Mouse (Mus musculus): ENCODE data around the gene 1700029J07Rik. TPM values are rescaled to one million over a fixed set of nuclear protein-coding genes. Genes with fewer than 3 reads are reported as not detected.

1700029J07Rik gene
- polyA plus RNA-seq, 1 experiment from 2014 or later = 4.9 TPM

- Histone ChIP-seq H3K36me3 (peaks cover 23% of the 10 kb centered on the region), H3K4me3 (replicated peaks) (peak within 1 kb of the TSS; percentile 53), H3K9me3 (no peaks in the 10 kb centered on the region), H3K27ac (peak within 1 kb of the TSS; percentile 97), H3K9ac (replicated peaks) (peak within 1 kb of the TSS; percentile 76), H3K27me3 (no peaks in the 10 kb centered on the region), H3K4me1 (replicated peaks) (peaks cover 5% of the 10 kb centered on the region), H3K4me2 (peak within 1 kb of the TSS; percentile 84)
- ATAC-seq (ENCODE audit: insufficient number of reproducible peaks, insufficient read depth, low FRiP score, low TSS enrichment, low read depth) = no peak
- WGBS = 2% methylated on average over 22 of the region's 22 CpGs
Observed at GRCm38 (mm10) chr8:45999138-45999783, 24.2 kb upstream of the 1700029J07Rik start, which contains the start of gene Lrp2bp. TSS of gene Lrp2bp (plus strand) at chr8:45999303.

GRCm38 (mm10) chr8:45998228-45998627 lies 23.2 kb upstream of the 1700029J07Rik start:
- Histone ChIP-seq H3K4me2 (peak overlapping the region; percentile 84), H3K27ac (no peak overlapping the region)

GRCm38 (mm10) chr8:45995576-45995975 lies 20.5 kb upstream of the 1700029J07Rik start:
- WGBS = 91% methylated on average over 3 of the region's 3 CpGs
- Histone ChIP-seq H3K27ac (no peak overlapping the region), H3K4me2 (no peak overlapping the region), H3K4me1 (replicated peaks) (peaks cover 5% of the 10 kb centered on the region), H3K4me3 (replicated peaks) (no peak overlapping the region), H3K9ac (replicated peaks) (no peak overlapping the region), H3K36me3 (peaks cover 43% of the 10 kb centered on the region), H3K9me3 (no peaks in the 10 kb centered on the region), H3K27me3 (no peaks in the 10 kb centered on the region)
- ATAC-seq (ENCODE audit: insufficient number of reproducible peaks, insufficient read depth, low FRiP score, low TSS enrichment, low read depth) = no peak

More at GRCm38 (mm10) chr8:45998228-45998627, 23.2 kb upstream of the 1700029J07Rik start:
- Histone ChIP-seq H3K36me3 (peaks cover 30% of the 10 kb centered on the region), H3K9me3 (no peaks in the 10 kb centered on the region), H3K9ac (replicated peaks) (no peak overlapping the region), H3K4me3 (replicated peaks) (no peak overlapping the region), H3K27me3 (no peaks in the 10 kb centered on the region), H3K4me1 (replicated peaks) (peaks cover 5% of the 10 kb centered on the region)
- WGBS = 82% methylated on average over 2 of the region's 2 CpGs
- ATAC-seq (ENCODE audit: insufficient number of reproducible peaks, insufficient read depth, low FRiP score, low TSS enrichment, low read depth) = no peak

GRCm38 (mm10) chr8:45994111-45994510 lies 19.1 kb upstream of the 1700029J07Rik start:
- H3K27me3 ChIP-seq = no peaks in the 10 kb centered on the region
- H3K27ac ChIP-seq = no peak overlapping the region
- H3K4me1 ChIP-seq (replicated peaks) = peaks cover 2% of the 10 kb centered on the region
- no peak overlapping the region for H3K9ac ChIP-seq (replicated peaks)
- H3K4me3 ChIP-seq (replicated peaks) = no peak overlapping the region
- peaks cover 48% of the 10 kb centered on the region for H3K36me3 ChIP-seq
- no peak for ATAC-seq (ENCODE audit: insufficient number of reproducible peaks, insufficient read depth, low FRiP score, low TSS enrichment, low read depth)
- no peak overlapping the region for H3K4me2 ChIP-seq
- WGBS = 97% methylated on average over 2 of the region's 2 CpGs
- no peaks in the 10 kb centered on the region for H3K9me3 ChIP-seq

GRCm38 (mm10) chr8:45990631-45991310 lies 15.7 kb upstream of the 1700029J07Rik start:
- Histone ChIP-seq H3K4me2 (no peak overlapping the region), H3K36me3 (peaks cover 47% of the 10 kb centered on the region), H3K9ac (replicated peaks) (no peak overlapping the region), H3K4me1 (replicated peaks) (peaks cover 7% of the 10 kb centered on the region), H3K4me3 (replicated peaks) (no peak overlapping the region), H3K9me3 (no peaks in the 10 kb centered on the region), H3K27ac (no peak overlapping the region), H3K27me3 (no peaks in the 10 kb centered on the region)
- ATAC-seq (ENCODE audit: insufficient number of reproducible peaks, insufficient read depth, low FRiP score, low TSS enrichment, low read depth) = no peak
- WGBS = 90% methylated on average over 4 of the region's 4 CpGs

- Histone ChIP-seq H3K36me3 (peaks cover 45% of the 10 kb centered on the region), H3K27ac (no peak overlapping the region), H3K9me3 (no peaks in the 10 kb centered on the region), H3K9ac (replicated peaks) (no peak overlapping the region), H3K27me3 (no peaks in the 10 kb centered on the region), H3K4me2 (no peak overlapping the region), H3K4me3 (replicated peaks) (no peak overlapping the region), H3K4me1 (replicated peaks) (peaks cover 7% of the 10 kb centered on the region)
- WGBS = 44% methylated on average over 2 of the region's 2 CpGs
- ATAC-seq (ENCODE audit: insufficient number of reproducible peaks, insufficient read depth, low FRiP score, low TSS enrichment, low read depth) = no peak
Observed at GRCm38 (mm10) chr8:45988189-45988588, 13.1 kb upstream of the 1700029J07Rik start.

- H3K36me3 ChIP-seq = peaks cover 54% of the 10 kb centered on the region
Observed at GRCm38 (mm10) chr8:45986665-45987064, 11.6 kb upstream of the 1700029J07Rik start.

GRCm38 (mm10) chr8:45975837-45976468 lies 901 bp upstream of the 1700029J07Rik start:
- Histone ChIP-seq H3K9me3 (peaks cover 5% of the 10 kb centered on the region), H3K4me1 (replicated peaks) (peaks cover 13% of the 10 kb centered on the region; the same call in 1 of the 2 replicates), H3K4me3 (replicated peaks) (peak overlapping the region; percentile 60), H3K36me3 (peaks cover 22% of the 10 kb centered on the region), H3K4me2 (peak overlapping the region; percentile 64), H3K27me3 (no peaks in the 10 kb centered on the region), H3K27ac (no peak overlapping the region), H3K9ac (replicated peaks) (peak overlapping the region; percentile 58)
- ATAC-seq (ENCODE audit: insufficient number of reproducible peaks, insufficient read depth, low FRiP score, low TSS enrichment, low read depth) = no peak
- 62% methylated on average over 11 of the region's 11 CpGs for WGBS

More at GRCm38 (mm10) chr8:45986665-45987064, 11.6 kb upstream of the 1700029J07Rik start:
- H3K4me2 ChIP-seq = no peak overlapping the region
- H3K4me1 ChIP-seq (replicated peaks) = peaks cover 7% of the 10 kb centered on the region
- H3K4me3 ChIP-seq (replicated peaks) = no peak overlapping the region
- peak overlapping the region; percentile 70; the same call in 1 of the 2 replicates for H3K27ac ChIP-seq
- no peak overlapping the region for H3K9ac ChIP-seq (replicated peaks)
- ATAC-seq (ENCODE audit: insufficient number of reproducible peaks, insufficient read depth, low FRiP score, low TSS enrichment, low read depth) = no peak
- H3K27me3 ChIP-seq = no peaks in the 10 kb centered on the region
- no peaks in the 10 kb centered on the region for H3K9me3 ChIP-seq
- WGBS = 65% methylated on average over 3 of the region's 3 CpGs

GRCm38 (mm10) chr8:45973988-45974505 lies 1.0 kb downstream of the 1700029J07Rik start:
- Histone ChIP-seq H3K36me3 (peaks cover 9% of the 10 kb centered on the region), H3K9ac (replicated peaks) (no peak overlapping the region), H3K4me2 (peak overlapping the region; percentile 64), H3K9me3 (peaks cover 8% of the 10 kb centered on the region), H3K4me3 (replicated peaks) (no peak overlapping the region), H3K27ac (peak overlapping the region; percentile 88), H3K27me3 (no peaks in the 10 kb centered on the region), H3K4me1 (replicated peaks) (peaks cover 13% of the 10 kb centered on the region; the same call in 1 of the 2 replicates)
- WGBS = 70% methylated on average over 8 of the region's 8 CpGs
- ATAC-seq (ENCODE audit: insufficient number of reproducible peaks, insufficient read depth, low FRiP score, low TSS enrichment, low read depth) = no peak

- H3K9ac ChIP-seq (replicated peaks) = no peak overlapping the region
- H3K27me3 ChIP-seq = no peaks in the 10 kb centered on the region
- peaks cover 6% of the 10 kb centered on the region for H3K9me3 ChIP-seq
- ATAC-seq (ENCODE audit: insufficient number of reproducible peaks, insufficient read depth, low FRiP score, low TSS enrichment, low read depth) = no peak
- 92% methylated on average over 12 of the region's 12 CpGs for WGBS
- H3K4me3 ChIP-seq (replicated peaks) = no peak overlapping the region
- H3K36me3 ChIP-seq = no peaks in the 10 kb centered on the region
- no peak overlapping the region for H3K27ac ChIP-seq
- H3K4me1 ChIP-seq (replicated peaks) = peaks cover 9% of the 10 kb centered on the region; the same call in 1 of the 2 replicates
- H3K4me2 ChIP-seq = no peak overlapping the region
Observed at GRCm38 (mm10) chr8:45970894-45971293, 4.2 kb downstream of the 1700029J07Rik start.

GRCm38 (mm10) chr8:45950622-45951021 lies 24.4 kb downstream of the 1700029J07Rik start:
- H3K4me3 ChIP-seq (replicated peaks) = no peak overlapping the region
- 60% methylated on average over 2 of the region's 2 CpGs for WGBS

More at GRCm38 (mm10) chr8:45950622-45951021, 24.4 kb downstream of the 1700029J07Rik start:
- Histone ChIP-seq H3K4me2 (no peak overlapping the region), H3K27me3 (no peaks in the 10 kb centered on the region), H3K9me3 (no peaks in the 10 kb centered on the region), H3K9ac (replicated peaks) (no peak overlapping the region), H3K4me1 (replicated peaks) (no peaks in the 10 kb centered on the region), H3K27ac (no peak overlapping the region), H3K36me3 (no peaks in the 10 kb centered on the region)
- no peak for ATAC-seq (ENCODE audit: insufficient number of reproducible peaks, insufficient read depth, low FRiP score, low TSS enrichment, low read depth)
